Mouse (Mus musculus): Measurements from ENCODE around the gene Tusc2. TPM values are rescaled to one million over a fixed set of nuclear protein-coding genes. Genes with fewer than 3 reads are reported as not detected.
A peak's percentile ranks its signal among the peaks of the same experiment; 100 is the strongest.

Gene Tusc2
- total and polyA plus RNA-seq, 3 experiments = 52.2 to 94.1 (median 57.5) TPM

- DNase-seq = peak; percentile 80
These were observed 25.0 kb downstream of the Tusc2 start for GRCm38 (mm10) chr9:107587833-107588639.

GRCm38 (mm10) chr9:107590058-107590772, 27.2 kb downstream of the Tusc2 start:
- DNase-seq = no peak

DNA sequence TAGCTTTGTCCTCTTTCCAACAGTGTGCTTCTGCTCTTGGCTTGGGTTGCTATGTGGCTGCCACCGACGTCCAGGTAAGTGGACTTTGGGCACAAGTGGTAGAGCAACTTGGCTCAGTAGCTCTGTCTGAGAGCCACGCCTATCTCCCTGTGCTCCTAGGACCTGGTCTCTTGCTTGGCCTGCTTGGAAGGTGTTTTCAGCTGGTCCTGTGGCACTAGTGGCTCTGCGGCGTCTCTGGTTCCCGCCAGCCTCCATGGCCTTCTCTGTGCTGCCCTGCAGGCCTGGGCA, 27.7 kb downstream of the Tusc2 start:
- no peak for DNase-seq

GRCm38 (mm10) chr9:107593101-107593976, 30.3 kb downstream of the Tusc2 start:
- no peak for DNase-seq

DNA sequence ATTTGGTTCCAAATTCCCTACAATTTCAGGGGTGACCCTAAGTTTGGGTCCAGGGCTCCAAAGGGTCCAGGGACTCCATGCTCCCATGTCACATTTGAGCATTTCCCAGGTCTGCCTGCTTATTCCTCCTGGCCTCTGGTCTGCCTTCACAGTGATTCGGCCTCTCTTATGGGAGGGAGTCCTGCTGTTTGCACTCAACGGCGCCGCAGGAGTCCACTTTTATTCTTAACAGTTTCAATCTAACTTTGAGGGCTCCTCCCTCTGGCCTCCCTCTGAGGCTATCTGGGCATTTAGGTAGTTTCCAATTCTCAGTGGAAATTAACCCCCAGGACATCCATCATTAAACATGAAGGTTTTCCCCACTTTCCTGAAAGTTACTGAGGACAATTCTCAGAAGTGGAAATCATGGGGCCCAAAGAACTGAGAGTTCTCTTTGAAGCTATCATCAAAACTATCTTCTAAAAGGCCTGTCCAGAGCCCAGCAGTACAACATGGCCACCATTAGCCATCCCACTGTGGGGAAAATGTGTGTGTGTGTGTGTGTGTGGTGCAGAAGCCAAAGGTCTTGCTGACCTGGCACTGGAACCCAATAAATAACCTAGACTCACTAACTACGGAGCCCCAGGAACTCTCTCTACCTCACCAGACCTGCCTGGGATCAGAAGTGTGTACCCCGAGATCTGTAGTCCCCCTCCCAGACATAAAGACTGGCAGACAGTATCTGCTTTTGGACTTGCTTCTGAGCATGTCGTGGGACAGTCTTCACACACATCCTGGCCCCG, 31.4 kb downstream of the Tusc2 start:
- no peak for DNase-seq

GRCm38 (mm10) chr9:107596619-107597569, 33.8 kb downstream of the Tusc2 start:
- no peak for DNase-seq

- no peak for DNase-seq
These were observed 35.3 kb downstream of the Tusc2 start for GRCm38 (mm10) chr9:107598385-107598784.

GRCm38 (mm10) chr9:107599433-107599832, 36.4 kb downstream of the Tusc2 start:
- no peak for DNase-seq

GRCm38 (mm10) chr9:107599842-107600241, 36.8 kb downstream of the Tusc2 start:
- no peak for DNase-seq

DNA sequence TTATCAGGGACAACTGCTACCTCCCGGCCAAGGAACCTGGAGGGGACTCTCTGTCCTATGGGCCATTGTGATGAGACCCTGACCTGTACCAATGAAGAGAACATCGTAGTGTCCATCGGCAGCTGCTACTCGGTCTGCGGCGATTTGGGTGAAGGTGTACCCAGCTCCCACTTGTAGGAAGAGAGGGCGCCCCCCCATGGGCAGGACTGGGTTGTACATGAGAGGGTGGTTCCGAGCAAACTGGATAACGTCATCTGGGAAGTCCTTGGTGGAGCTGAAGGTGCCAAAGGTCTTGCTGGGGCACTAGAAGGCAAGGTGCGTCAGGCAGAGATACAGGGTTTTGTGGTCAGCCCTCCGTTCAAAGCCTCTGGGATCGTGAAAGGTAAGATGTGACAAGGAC, 37.7 kb downstream of the Tusc2 start:
- DNase-seq = no peak

DNA sequence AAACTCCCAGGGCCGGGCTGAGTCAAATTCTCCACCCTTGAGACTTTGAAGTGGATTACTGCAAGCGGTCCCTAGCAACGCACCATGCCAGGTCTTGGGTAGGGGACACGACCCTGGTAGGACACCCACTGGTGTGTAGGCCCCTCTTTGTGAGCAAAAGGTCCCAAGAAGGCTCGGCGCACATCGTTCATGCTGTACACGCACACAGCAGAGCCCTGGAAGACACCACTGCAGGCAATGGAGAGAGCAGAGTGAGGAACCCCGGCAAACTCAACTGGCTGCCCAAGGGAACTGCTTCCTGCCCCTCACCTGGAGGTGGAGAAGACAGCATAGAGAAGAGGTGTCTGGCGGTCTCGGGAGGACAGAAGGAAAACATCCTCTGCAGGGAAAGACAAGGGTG, 38.2 kb downstream of the Tusc2 start:
- DNase-seq = no peak

DNA sequence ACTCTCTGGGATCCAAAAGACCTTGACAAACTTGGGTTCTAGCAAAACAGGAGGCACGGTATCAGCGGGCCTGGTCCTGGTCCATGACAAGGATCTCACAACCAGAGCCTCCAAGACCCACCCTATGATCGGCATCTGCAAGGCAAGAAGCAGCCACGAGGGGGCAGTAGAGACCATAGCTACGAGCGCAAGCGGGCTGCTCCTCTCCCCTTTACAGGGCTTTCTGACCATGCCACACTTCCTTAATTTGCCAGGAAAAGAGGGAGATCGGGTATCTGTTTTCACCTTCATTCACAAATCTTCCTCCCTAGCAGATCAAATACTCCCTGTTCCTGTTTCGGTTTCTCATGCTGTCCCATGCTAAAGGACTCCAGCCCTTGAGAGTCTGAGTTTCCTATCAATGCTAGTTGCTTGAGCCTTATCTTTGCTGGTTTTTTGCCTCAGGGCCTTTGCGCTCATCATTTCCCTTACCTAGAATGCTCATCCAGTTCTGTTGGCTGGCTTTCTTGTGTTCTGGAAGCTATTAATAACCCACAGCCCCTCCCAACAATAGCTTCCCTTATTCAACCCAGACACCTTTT, 39.1 kb downstream of the Tusc2 start:
- peak; percentile 91 for DNase-seq

DNA sequence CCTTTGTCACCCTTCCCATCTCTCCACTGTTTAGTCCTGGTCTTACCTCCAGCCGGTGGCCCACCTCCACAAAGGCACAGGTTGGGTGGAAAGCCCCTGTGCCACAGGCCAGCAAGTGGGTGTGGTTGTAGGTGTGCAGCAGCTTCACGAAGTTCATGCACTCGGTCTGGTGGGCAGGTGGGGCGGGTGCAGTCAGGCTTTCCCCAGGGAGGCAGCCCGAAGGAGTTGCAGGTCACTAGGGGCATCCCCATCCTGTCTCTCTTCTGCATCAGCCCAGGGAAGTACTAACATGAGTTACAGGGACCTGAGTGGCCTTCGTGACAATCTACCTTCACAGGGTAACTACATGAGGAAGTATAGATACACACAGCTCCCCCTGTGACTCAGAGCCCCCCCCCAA, 40.2 kb downstream of the Tusc2 start:
- no peak for DNase-seq

DNA sequence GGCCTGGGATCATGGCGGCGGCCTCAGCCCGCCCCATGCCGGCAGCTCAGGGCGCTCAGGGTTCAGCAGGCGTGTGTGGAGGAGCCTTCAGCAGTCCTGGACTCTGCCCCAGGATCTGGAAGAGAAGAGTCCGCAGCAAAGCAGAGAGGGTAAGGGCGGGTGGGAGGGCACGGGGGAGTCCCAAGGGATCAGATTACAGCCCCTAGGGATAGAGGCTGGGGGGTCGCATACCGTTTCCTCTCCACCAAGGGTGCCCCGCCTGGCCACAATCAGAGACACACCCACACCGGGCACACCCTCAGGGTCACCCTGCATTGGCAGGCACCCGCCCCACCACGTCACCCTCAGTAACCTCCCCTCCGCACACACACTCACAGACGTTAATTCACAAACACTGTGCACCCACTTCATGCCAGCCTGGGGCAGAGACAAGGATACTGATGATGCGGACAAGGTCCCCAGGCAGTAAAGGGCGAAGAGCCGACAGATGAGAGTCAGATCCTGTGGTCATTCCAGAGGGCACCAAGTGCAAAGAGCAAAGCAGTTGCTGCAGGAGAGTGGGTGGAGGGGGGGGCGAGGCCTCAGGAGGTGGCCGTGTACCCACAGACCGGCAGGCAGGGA, 42.1 kb downstream of the Tusc2 start:
- DNase-seq = no peak

GRCm38 (mm10) chr9:107606591-107606990, 43.5 kb downstream of the Tusc2 start:
- DNase-seq = no peak

GRCm38 (mm10) chr9:107607036-107607435, 44.0 kb downstream of the Tusc2 start:
- DNase-seq = no peak

DNA sequence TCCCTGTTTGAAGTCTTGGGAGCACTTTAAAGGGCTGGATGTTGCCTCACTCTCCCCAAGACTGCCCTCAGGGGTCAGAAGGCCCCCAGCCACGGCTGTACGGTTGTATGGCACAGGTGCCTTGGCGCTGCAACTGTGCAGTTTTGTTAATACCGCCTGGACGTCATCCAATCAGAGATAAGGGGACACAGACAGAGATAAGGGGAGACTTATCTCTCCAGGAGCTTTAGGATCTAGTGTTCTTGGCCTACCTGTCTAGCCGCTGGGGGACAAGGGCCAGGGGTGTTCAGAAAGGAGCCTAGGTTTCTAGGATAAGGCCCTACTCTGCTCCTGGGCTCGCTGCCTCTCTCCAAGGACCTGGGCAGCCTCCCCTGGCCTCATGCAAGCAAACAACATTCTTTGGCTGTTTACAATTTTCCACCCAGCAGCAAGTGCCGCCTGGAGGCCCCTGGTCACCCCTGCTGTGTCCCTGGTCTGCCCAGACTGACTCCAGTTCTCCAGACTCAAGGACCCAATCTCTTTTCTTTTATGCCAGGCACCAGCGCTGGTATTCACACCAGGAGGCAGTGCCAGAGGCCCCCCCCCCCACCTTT, 44.7 kb downstream of the Tusc2 start:
- DNase-seq = no peak

- DNase-seq = no peak
These were observed 45.8 kb downstream of the Tusc2 start, which contains the start of gene Sema3b for GRCm38 (mm10) chr9:107608741-107609432. Sema3b (minus strand) TSS chr9:107609229.

DNA sequence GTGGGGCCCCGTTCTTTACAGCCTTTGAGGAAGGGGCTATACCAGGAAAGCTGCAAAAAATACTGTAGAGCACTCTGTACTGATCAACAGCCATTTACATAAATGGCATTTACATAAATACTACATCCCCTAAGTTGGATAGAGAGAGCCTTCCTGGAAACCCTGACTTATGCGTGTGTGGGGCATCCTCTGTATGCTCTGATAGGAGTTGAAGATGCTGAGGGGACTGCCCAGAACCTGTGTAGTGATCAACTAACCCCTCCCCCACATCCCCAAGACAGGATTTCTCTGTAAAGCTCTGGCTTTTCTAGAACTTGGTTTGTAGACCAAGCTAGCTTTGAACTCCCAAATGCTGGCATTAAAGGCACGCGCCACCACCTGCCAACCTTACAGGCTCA, 46.4 kb downstream of the Tusc2 start:
- DNase-seq = no peak

All from adrenal gland, adult 2 months (tissue).